Mouse (Mus musculus): ENCODE measurements around the gene Myrip. TPM values are rescaled to one million over a fixed set of nuclear protein-coding genes. Genes with fewer than 3 reads are reported as not detected.
"Not testable (repeated sequence)": the region's sequence is repeated elsewhere in the genome, so short reads cannot be mapped to it uniquely, and the experiment has no call there.

Gene Myrip
- polyA plus RNA-seq (2015; fragmentation: Nextera tagmentation; extraction: Ambion mirVana) = 8.1 and 8.8 TPM in 2 replicates

GRCm38 (mm10) chr9:120301213-120301612 lies at the start of gene Myrip:
TSS of gene Myrip (plus strand) at chr9:120301513.
- H3K9me3 ChIP-seq; ATAC-seq (ENCODE audit: low FRiP score, low read depth); H3K36me3 ChIP-seq; H3K4me3 ChIP-seq; H3K4me2 ChIP-seq; H3K9ac ChIP-seq; H3K27ac ChIP-seq (replicated peaks): not testable (repeated sequence)
- Histone ChIP-seq H3K27me3 (peaks cover 15% of the 10 kb centered on the region), H3K4me1 (replicated peaks) (peaks cover 24% of the 10 kb centered on the region)
- 96% methylated on average over 1 of the region's 1 CpGs for WGBS

DNA sequence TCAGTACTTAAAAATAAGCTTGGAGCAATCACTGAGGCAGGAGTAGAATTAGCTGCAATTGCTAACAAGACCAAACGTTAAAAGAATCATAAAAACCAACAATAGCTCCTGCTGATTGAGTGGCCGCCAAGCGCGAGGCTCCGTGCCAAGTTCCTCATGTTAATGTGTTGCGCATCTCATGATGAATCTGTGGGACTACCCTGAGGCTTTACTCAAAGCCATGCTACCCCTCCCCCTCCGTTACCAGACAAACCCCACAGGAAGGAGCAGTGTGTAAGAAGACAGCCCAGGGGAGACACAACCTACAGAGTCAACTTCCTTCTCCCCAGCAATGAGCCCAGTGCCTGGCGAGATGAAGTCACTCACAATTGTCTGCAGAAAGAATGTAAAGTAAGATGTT lies 41.5 kb upstream of the Myrip start:
- Histone ChIP-seq H3K4me1 (replicated peaks) (peaks cover 21% of the 10 kb centered on the region), H3K9me3 (no peaks in the 10 kb centered on the region), H3K27me3 (no peaks in the 10 kb centered on the region), H3K9ac (no peak overlapping the region), H3K27ac (replicated peaks) (no peak overlapping the region), H3K36me3 (no peaks in the 10 kb centered on the region), H3K4me3 (no peak overlapping the region), H3K4me2 (no peak overlapping the region)
- no peak for ATAC-seq (ENCODE audit: low FRiP score, low read depth)
- 37% methylated on average over 8 of the region's 8 CpGs for WGBS

- WGBS = 28% methylated on average over 5 of the region's 5 CpGs
- no peaks in the 10 kb centered on the region for H3K9me3 ChIP-seq
- H3K4me3 ChIP-seq = no peak overlapping the region
- H3K4me1 ChIP-seq (replicated peaks) = peaks cover 21% of the 10 kb centered on the region
- no peaks in the 10 kb centered on the region for H3K27me3 ChIP-seq
- ATAC-seq (ENCODE audit: low FRiP score, low read depth) = peak; percentile 73; the same call in 1 of the 2 replicates
- peak overlapping the region; percentile 48 for H3K27ac ChIP-seq (replicated peaks)
- H3K36me3 ChIP-seq = no peaks in the 10 kb centered on the region
- no peak overlapping the region for H3K9ac ChIP-seq
- H3K4me2 ChIP-seq = no peak overlapping the region
Measured at GRCm38 (mm10) chr9:120263994-120264393, 37.3 kb upstream of the Myrip start.

GRCm38 (mm10) chr9:120273083-120273482 lies 28.2 kb upstream of the Myrip start:
- WGBS = 76% methylated on average over 8 of the region's 8 CpGs

GRCm38 (mm10) chr9:120275226-120275625 lies 26.1 kb upstream of the Myrip start:
- Histone ChIP-seq H3K36me3 (no peaks in the 10 kb centered on the region), H3K4me2 (no peak overlapping the region), H3K4me1 (replicated peaks) (no peaks in the 10 kb centered on the region), H3K27me3 (no peaks in the 10 kb centered on the region), H3K4me3 (no peak overlapping the region), H3K9ac (no peak overlapping the region), H3K9me3 (no peaks in the 10 kb centered on the region), H3K27ac (replicated peaks) (no peak overlapping the region)
- 75% methylated on average over 7 of the region's 7 CpGs for WGBS
- ATAC-seq (ENCODE audit: low FRiP score, low read depth) = no peak

More at GRCm38 (mm10) chr9:120273083-120273482, 28.2 kb upstream of the Myrip start:
- no peak overlapping the region for H3K4me2 ChIP-seq
- no peaks in the 10 kb centered on the region for H3K4me1 ChIP-seq (replicated peaks)
- H3K9me3 ChIP-seq = no peaks in the 10 kb centered on the region
- H3K4me3 ChIP-seq = no peak overlapping the region
- H3K27ac ChIP-seq (replicated peaks) = no peak overlapping the region
- ATAC-seq (ENCODE audit: low FRiP score, low read depth) = no peak
- no peak overlapping the region for H3K9ac ChIP-seq
- H3K36me3 ChIP-seq = no peaks in the 10 kb centered on the region
- no peaks in the 10 kb centered on the region for H3K27me3 ChIP-seq

- H3K27me3 ChIP-seq = no peaks in the 10 kb centered on the region
- ATAC-seq (ENCODE audit: low FRiP score, low read depth) = no peak
- H3K4me2 ChIP-seq = no peak overlapping the region
- H3K9me3 ChIP-seq = no peaks in the 10 kb centered on the region
- 88% methylated on average over 12 of the region's 12 CpGs for WGBS
- no peak overlapping the region for H3K9ac ChIP-seq
- H3K4me3 ChIP-seq = no peak overlapping the region
- no peaks in the 10 kb centered on the region for H3K36me3 ChIP-seq
- no peaks in the 10 kb centered on the region for H3K4me1 ChIP-seq (replicated peaks)
- H3K27ac ChIP-seq (replicated peaks) = no peak overlapping the region
Measured at GRCm38 (mm10) chr9:120281147-120281546, 20.2 kb upstream of the Myrip start.

GRCm38 (mm10) chr9:120282461-120283047 lies 18.8 kb upstream of the Myrip start:
- no peak overlapping the region for H3K27ac ChIP-seq (replicated peaks)
- no peaks in the 10 kb centered on the region for H3K4me1 ChIP-seq (replicated peaks)
- H3K9me3 ChIP-seq = no peaks in the 10 kb centered on the region
- H3K4me2 ChIP-seq = no peak overlapping the region
- H3K27me3 ChIP-seq = no peaks in the 10 kb centered on the region
- H3K4me3 ChIP-seq = no peak overlapping the region
- ATAC-seq (ENCODE audit: low FRiP score, low read depth) = no peak
- H3K36me3 ChIP-seq = no peaks in the 10 kb centered on the region
- WGBS = 84% methylated on average over 9 of the region's 9 CpGs
- no peak overlapping the region for H3K9ac ChIP-seq

DNA sequence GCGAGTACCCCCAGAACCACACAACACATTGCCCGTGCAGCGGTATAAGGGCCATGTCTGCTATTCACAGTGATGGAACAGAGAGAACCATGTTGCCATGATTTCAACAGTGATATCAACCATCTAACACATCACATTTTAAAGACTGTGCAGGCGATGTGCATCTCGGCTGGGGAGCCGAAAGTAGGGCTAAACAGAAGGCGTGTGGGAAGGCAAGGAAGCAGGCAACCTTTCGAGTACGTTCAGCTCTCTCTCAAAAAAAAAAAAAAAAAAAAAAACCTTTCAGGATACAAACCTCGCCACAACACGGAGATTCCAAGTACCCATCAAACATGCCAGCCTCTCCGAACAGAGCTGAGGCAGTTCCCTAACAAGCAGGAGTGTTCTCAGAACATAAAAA lies 17.8 kb upstream of the Myrip start:
- ATAC-seq (ENCODE audit: low FRiP score, low read depth) = no peak
- 89% methylated on average over 12 of the region's 12 CpGs for WGBS

GRCm38 (mm10) chr9:120288011-120288410 lies 13.3 kb upstream of the Myrip start:
- Histone ChIP-seq H3K9ac (no peak overlapping the region), H3K4me3 (no peak overlapping the region), H3K27me3 (no peaks in the 10 kb centered on the region), H3K4me2 (no peak overlapping the region), H3K36me3 (no peaks in the 10 kb centered on the region), H3K4me1 (replicated peaks) (no peaks in the 10 kb centered on the region), H3K9me3 (no peaks in the 10 kb centered on the region), H3K27ac (replicated peaks) (no peak overlapping the region)
- WGBS = 55% methylated on average over 3 of the region's 3 CpGs
- ATAC-seq (ENCODE audit: low FRiP score, low read depth) = no peak

More for the DNA sequence above, 17.8 kb upstream of the Myrip start:
- Histone ChIP-seq H3K27me3 (no peaks in the 10 kb centered on the region), H3K4me1 (replicated peaks) (no peaks in the 10 kb centered on the region), H3K4me2 (no peak overlapping the region), H3K9ac (no peak overlapping the region), H3K9me3 (no peaks in the 10 kb centered on the region), H3K27ac (replicated peaks) (no peak overlapping the region), H3K36me3 (no peaks in the 10 kb centered on the region), H3K4me3 (no peak overlapping the region)

- ATAC-seq (ENCODE audit: low FRiP score, low read depth) = no peak
- Histone ChIP-seq H3K4me1 (replicated peaks) (no peaks in the 10 kb centered on the region), H3K9me3 (no peaks in the 10 kb centered on the region)
Measured at GRCm38 (mm10) chr9:120290375-120290774, 10.9 kb upstream of the Myrip start.

DNA sequence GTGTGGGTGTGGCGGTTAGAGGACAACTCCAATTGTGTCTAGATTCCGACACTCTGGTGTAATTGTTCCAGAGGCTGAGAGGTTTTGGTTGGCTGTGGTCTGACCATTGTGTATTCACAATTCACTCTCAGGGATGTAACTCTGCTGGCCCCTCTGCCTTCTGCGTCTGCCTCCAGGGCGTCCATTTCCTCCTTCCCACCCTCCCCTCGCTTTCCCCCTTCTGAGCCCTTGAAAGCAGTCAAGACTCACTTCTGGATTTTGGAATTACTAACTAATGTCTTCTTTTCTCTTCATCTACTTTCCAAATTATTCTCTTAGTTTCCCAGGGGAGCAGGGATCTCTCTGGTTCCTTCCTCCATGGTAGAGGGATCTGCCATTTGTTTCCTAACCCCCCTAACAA lies 8.8 kb upstream of the Myrip start:
- H3K9ac ChIP-seq = no peak overlapping the region
- no peaks in the 10 kb centered on the region for H3K36me3 ChIP-seq
- H3K4me1 ChIP-seq (replicated peaks) = no peaks in the 10 kb centered on the region
- H3K27me3 ChIP-seq = no peaks in the 10 kb centered on the region
- no peak for ATAC-seq (ENCODE audit: low FRiP score, low read depth)
- WGBS = 58% methylated on average over 5 of the region's 5 CpGs
- no peak overlapping the region for H3K4me2 ChIP-seq
- H3K9me3 ChIP-seq = no peaks in the 10 kb centered on the region
- H3K27ac ChIP-seq (replicated peaks) = no peak overlapping the region
- H3K4me3 ChIP-seq = no peak overlapping the region

More at GRCm38 (mm10) chr9:120290375-120290774, 10.9 kb upstream of the Myrip start:
- 84% methylated on average over 2 of the region's 2 CpGs for WGBS
- Histone ChIP-seq H3K4me3 (no peak overlapping the region), H3K27ac (replicated peaks) (no peak overlapping the region), H3K4me2 (no peak overlapping the region), H3K27me3 (no peaks in the 10 kb centered on the region), H3K9ac (no peak overlapping the region), H3K36me3 (no peaks in the 10 kb centered on the region)

DNA sequence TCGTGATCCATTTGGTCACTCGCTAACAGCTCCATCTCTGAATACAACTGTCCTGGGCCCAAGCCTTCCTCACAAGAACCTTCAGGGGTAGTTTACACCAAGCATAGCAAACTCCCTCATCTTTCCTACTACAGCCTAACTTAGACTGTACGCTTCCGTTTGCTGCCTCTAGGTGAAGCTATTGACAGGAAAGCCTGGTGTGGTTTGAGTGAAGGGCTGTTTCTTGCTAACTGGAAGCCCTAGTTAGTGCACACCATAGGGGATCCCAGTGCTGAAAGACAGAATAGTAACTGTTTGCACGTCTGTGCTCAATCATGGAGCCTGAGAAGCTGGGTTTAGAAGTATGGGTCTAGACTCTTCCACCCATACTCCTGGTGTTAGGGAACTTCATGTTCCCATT lies 5.8 kb upstream of the Myrip start:
- 81% methylated on average over 5 of the region's 5 CpGs for WGBS
- no peak overlapping the region for H3K4me3 ChIP-seq
- no peak overlapping the region for H3K9ac ChIP-seq
- no peak for ATAC-seq (ENCODE audit: low FRiP score, low read depth)
- H3K27me3 ChIP-seq = no peaks in the 10 kb centered on the region
- H3K9me3 ChIP-seq = no peaks in the 10 kb centered on the region
- H3K27ac ChIP-seq (replicated peaks) = no peak overlapping the region
- H3K4me2 ChIP-seq = no peak overlapping the region
- no peaks in the 10 kb centered on the region for H3K36me3 ChIP-seq
- H3K4me1 ChIP-seq (replicated peaks) = no peaks in the 10 kb centered on the region

GRCm38 (mm10) chr9:120296938-120297337 lies 4.4 kb upstream of the Myrip start:
- H3K4me3 ChIP-seq = no peak overlapping the region
- no peaks in the 10 kb centered on the region for H3K9me3 ChIP-seq
- H3K36me3 ChIP-seq = no peaks in the 10 kb centered on the region
- no peak for ATAC-seq (ENCODE audit: low FRiP score, low read depth)
- H3K27ac ChIP-seq (replicated peaks) = no peak overlapping the region
- H3K4me1 ChIP-seq (replicated peaks) = no peaks in the 10 kb centered on the region
- no peak overlapping the region for H3K4me2 ChIP-seq
- H3K9ac ChIP-seq = no peak overlapping the region
- WGBS = 97% methylated on average over 1 of the region's 1 CpGs
- H3K27me3 ChIP-seq = no peaks in the 10 kb centered on the region
